Comparison of ENCODE assay signal across 8 mouse cellular contexts in the genomic region with DNA sequence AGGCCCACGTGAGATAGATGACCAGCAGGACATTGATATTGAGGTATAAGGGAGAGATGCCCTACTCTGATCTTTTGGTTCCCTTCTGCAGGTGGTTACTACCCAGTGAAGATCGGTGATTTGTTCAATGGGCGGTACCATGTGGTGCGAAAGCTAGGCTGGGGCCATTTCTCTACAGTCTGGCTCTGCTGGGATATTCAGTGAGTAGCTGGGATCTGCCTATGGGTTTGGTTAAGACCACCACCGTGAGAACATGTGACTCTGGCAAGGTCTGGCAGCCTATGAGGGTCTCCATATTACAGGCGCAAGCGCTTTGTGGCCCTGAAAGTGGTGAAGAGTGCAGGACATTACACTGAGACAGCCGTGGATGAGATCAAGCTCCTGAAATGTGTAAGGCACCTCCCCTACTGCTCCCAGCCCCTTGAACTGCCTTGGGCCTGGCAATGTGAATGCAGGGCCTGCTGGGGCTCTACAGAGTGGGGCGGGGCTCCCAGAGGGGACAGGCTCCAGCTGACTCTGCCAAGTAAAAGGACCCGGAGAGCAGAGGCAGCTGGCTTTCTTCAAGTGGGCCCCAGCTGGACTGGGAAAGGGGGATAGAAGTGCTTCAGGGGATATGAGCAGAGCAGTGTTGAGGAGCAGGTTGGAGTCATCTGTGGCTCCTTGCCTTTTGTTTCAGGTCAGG. TPM values are rescaled to one million over a fixed set of nuclear protein-coding genes. Genes with fewer than 3 reads are reported as not detected.
DNase-seq lines count a peak whose midpoint lies in the region; ATAC-seq lines count a peak whose summit lies in the region.

No protein-coding gene starts in this region.

- H3K9ac ChIP-seq in limb, embryonic 12.5 days (replicated peaks) = no peak overlapping the region
- H3K9ac ChIP-seq in heart, embryonic 13.5 days = peak overlapping the region; percentile 80
- no peak overlapping the region for H3K9ac ChIP-seq in neural tube, embryonic 14.5 days (replicated peaks; ENCODE audit: low read depth, low read length)

- H3K27ac ChIP-seq in limb, embryonic 12.5 days = 0 out of 2 replicates have a peak overlapping the region, but pooled peaks have one; percentile 2
- H3K27ac ChIP-seq in limb, embryonic 10.5 days = no peak overlapping the region
- peak overlapping the region; percentile 95 for H3K27ac ChIP-seq in heart, embryonic 13.5 days (replicated peaks)
- H3K27ac ChIP-seq in neural tube, embryonic 14.5 days (ENCODE audit: low read depth, low read length) = no peak overlapping the region

- no peak for DNase-seq in limb, embryonic 10.5 days (ENCODE audit: low spot score)
- peak; percentile 70 for DNase-seq in kidney, postnatal 10 days
- no peak for DNase-seq in cerebellum, adult 18-20 months
- no peak for DNase-seq in cerebellum, postnatal 36 days
- DNase-seq in adrenal gland, postnatal 10 days = no peak

- H3K4me2 ChIP-seq in limb, embryonic 12.5 days = no peak overlapping the region
- H3K4me2 ChIP-seq in heart, embryonic 13.5 days = peak overlapping the region; percentile 65
- H3K4me2 ChIP-seq in neural tube, embryonic 14.5 days (ENCODE audit: low read depth, low read length) = no peak overlapping the region

- no peaks in the 10 kb centered on the region for H3K9me3 ChIP-seq in limb, embryonic 12.5 days
- no peaks in the 10 kb centered on the region for H3K9me3 ChIP-seq in limb, embryonic 10.5 days (replicated peaks)
- no peaks in the 10 kb centered on the region for H3K9me3 ChIP-seq in heart, embryonic 13.5 days
- no peaks in the 10 kb centered on the region for H3K9me3 ChIP-seq in neural tube, embryonic 14.5 days (ENCODE audit: control insufficient read depth, low read length)

- ATAC-seq in limb, embryonic 12.5 days (ENCODE audit: insufficient number of reproducible peaks, insufficient read depth, low FRiP score, low TSS enrichment, low read depth) = no peak
- peak; percentile 20; the same call in 1 of the 2 replicates for ATAC-seq in heart, embryonic 13.5 days (ENCODE audit: extremely low read depth, insufficient number of reproducible peaks, low FRiP score, low TSS enrichment)
- peak; percentile 66 for ATAC-seq in neural tube, embryonic 14.5 days (ENCODE audit: low read depth)

- peaks cover 11% of the 10 kb centered on the region for H3K27me3 ChIP-seq in limb, embryonic 12.5 days
- H3K27me3 ChIP-seq in limb, embryonic 10.5 days (ENCODE audit: low read depth, poor library complexity, severe bottlenecking) = peaks cover 89% of the 10 kb centered on the region
- H3K27me3 ChIP-seq in heart, embryonic 13.5 days (replicated peaks) = 0 out of 2 replicates have a peak, but pooled peaks cover 5% of the 10 kb centered on the region
- no peaks in the 10 kb centered on the region for H3K27me3 ChIP-seq in neural tube, embryonic 14.5 days (ENCODE audit: control insufficient read depth, insufficient read depth, low read length)

- WGBS in limb, embryonic 12.5 days = 67% methylated on average over 10 of the region's 10 CpGs
- WGBS in limb, embryonic 10.5 days = 74% methylated on average over 10 of the region's 10 CpGs
- 51% methylated on average over 10 of the region's 10 CpGs for WGBS in heart, embryonic 13.5 days
- 63% methylated on average over 10 of the region's 10 CpGs for whole genome bisulfite sequencing in neural tube, embryonic 14.5 days

- H3K36me3 ChIP-seq in limb, embryonic 12.5 days = peaks cover 32% of the 10 kb centered on the region
- H3K36me3 ChIP-seq in limb, embryonic 10.5 days = peaks cover 40% of the 10 kb centered on the region
- peaks cover 42% of the 10 kb centered on the region for H3K36me3 ChIP-seq in heart, embryonic 13.5 days
- peaks cover 9% of the 10 kb centered on the region; the same call in 1 of the 2 replicates for H3K36me3 ChIP-seq in neural tube, embryonic 14.5 days (ENCODE audit: control insufficient read depth, insufficient read depth, low read length)

- H3K4me3 ChIP-seq in limb, embryonic 12.5 days (replicated peaks) = no peak overlapping the region
- no peak overlapping the region for H3K4me3 ChIP-seq in limb, embryonic 10.5 days
- H3K4me3 ChIP-seq in heart, embryonic 13.5 days = peak overlapping the region; percentile 47
- H3K4me3 ChIP-seq in neural tube, embryonic 14.5 days (ENCODE audit: low read depth, low read length) = no peak overlapping the region

- H3K4me1 ChIP-seq in limb, embryonic 12.5 days (replicated peaks) = no peaks in the 10 kb centered on the region
- H3K4me1 ChIP-seq in limb, embryonic 10.5 days = peaks cover 6% of the 10 kb centered on the region; the same call in 1 of the 2 replicates
- peaks cover 17% of the 10 kb centered on the region; the same call in 1 of the 2 replicates for H3K4me1 ChIP-seq in heart, embryonic 13.5 days
- no peaks in the 10 kb centered on the region for H3K4me1 ChIP-seq in neural tube, embryonic 14.5 days (ENCODE audit: control insufficient read depth, insufficient read depth, low read length)

RNA-seq across cellular contexts. Expression of a gene that starts 0.7 kb away (rescaled TPM):
- polyA plus RNA-seq in limb, embryonic 12.5 days (2016; fragmentation: Nextera tagmentation; extraction: Ambion mirVana) = 9.6 and 12.9 TPM in 2 replicates
- 1.1 and 1.6 TPM in 2 replicates for polyA plus RNA-seq in limb, embryonic 10.5 days (2016; fragmentation: Nextera tagmentation; extraction: Ambion mirVana)
- polyA plus RNA-seq in heart, embryonic 13.5 days (2015; fragmentation: Nextera tagmentation; extraction: Ambion mirVana) = 76.2 and 85.8 TPM in 2 replicates
- 1.2 and 2.4 TPM in 2 replicates for polyA plus RNA-seq in neural tube, embryonic 14.5 days (2014; fragmentation: Nextera tagmentation; extraction: Ambion mirVana)
- total RNA-seq in adrenal gland, postnatal 10 days (2021) = 1 to 10 TPM; 2.7 to 7.8 TPM

RNA-seq across cellular contexts. Expression of a gene that starts 11.8 kb away (rescaled TPM):
- 168 and 172 TPM in 2 replicates for polyA plus RNA-seq in limb, embryonic 12.5 days (2016; fragmentation: Nextera tagmentation; extraction: Ambion mirVana)
- polyA plus RNA-seq in limb, embryonic 10.5 days (2016; fragmentation: Nextera tagmentation; extraction: Ambion mirVana) = 178 and 190 TPM in 2 replicates
- 344 and 399 TPM in 2 replicates for polyA plus RNA-seq in heart, embryonic 13.5 days (2015; fragmentation: Nextera tagmentation; extraction: Ambion mirVana)
- 264 and 309 TPM in 2 replicates for polyA plus RNA-seq in neural tube, embryonic 14.5 days (2014; fragmentation: Nextera tagmentation; extraction: Ambion mirVana)
- 100 to 1,000 TPM; 681 to 708 TPM for total RNA-seq in adrenal gland, postnatal 10 days (2021)

RNA-seq across cellular contexts. Expression of a gene that starts 11.9 kb away (rescaled TPM):
- polyA plus RNA-seq in limb, embryonic 12.5 days (2016; fragmentation: Nextera tagmentation; extraction: Ambion mirVana) = 136 and 142 TPM in 2 replicates
- polyA plus RNA-seq in limb, embryonic 10.5 days (2016; fragmentation: Nextera tagmentation; extraction: Ambion mirVana) = 111 and 116 TPM in 2 replicates
- 151 and 163 TPM in 2 replicates for polyA plus RNA-seq in heart, embryonic 13.5 days (2015; fragmentation: Nextera tagmentation; extraction: Ambion mirVana)
- 169 and 171 TPM in 2 replicates for polyA plus RNA-seq in neural tube, embryonic 14.5 days (2014; fragmentation: Nextera tagmentation; extraction: Ambion mirVana)
- total RNA-seq in adrenal gland, postnatal 10 days (2021) = 100 to 1,000 TPM; 166 to 177 TPM

RNA-seq across cellular contexts. Expression of a gene that starts 18.1 kb away (rescaled TPM):
- polyA plus RNA-seq in limb, embryonic 12.5 days (2016; fragmentation: Nextera tagmentation; extraction: Ambion mirVana) = 0.21 and 0.22 TPM in 2 replicates
- polyA plus RNA-seq in limb, embryonic 10.5 days (2016; fragmentation: Nextera tagmentation; extraction: Ambion mirVana) = 0.04 TPM in 1 of 2 replicates, not detected in the other
- polyA plus RNA-seq in heart, embryonic 13.5 days (2015; fragmentation: Nextera tagmentation; extraction: Ambion mirVana) = 0.46 and 0.51 TPM in 2 replicates
- polyA plus RNA-seq in neural tube, embryonic 14.5 days (2014; fragmentation: Nextera tagmentation; extraction: Ambion mirVana) = 0.07 and 0.73 TPM in 2 replicates
- total RNA-seq in adrenal gland, postnatal 10 days (2021) = 1 to 10 TPM in 1 of 2 experiments, under 1 TPM in 1; 0.99 to 1.2 TPM

RNA-seq across cellular contexts. Expression of a gene that starts 49.8 kb away (rescaled TPM):
- 0.87 and 1.4 TPM in 2 replicates for polyA plus RNA-seq in limb, embryonic 12.5 days (2016; fragmentation: Nextera tagmentation; extraction: Ambion mirVana)
- polyA plus RNA-seq in limb, embryonic 10.5 days (2016; fragmentation: Nextera tagmentation; extraction: Ambion mirVana) = 0.40 and 0.61 TPM in 2 replicates
- 0.27 and 0.34 TPM in 2 replicates for polyA plus RNA-seq in heart, embryonic 13.5 days (2015; fragmentation: Nextera tagmentation; extraction: Ambion mirVana)
- polyA plus RNA-seq in neural tube, embryonic 14.5 days (2014; fragmentation: Nextera tagmentation; extraction: Ambion mirVana) = 5.4 and 6.5 TPM in 2 replicates
- 1 to 10 TPM; 5.1 to 5.9 TPM for total RNA-seq in adrenal gland, postnatal 10 days (2021)

Comparison
In these comparisons a context has a peak if more than half of its experiments do, and no peak if none do; other contexts are left out.
1. H3K27ac ChIP-seq: peak in limb, embryonic 12.5 days (single experiment) and heart, embryonic 13.5 days (single experiment); none in limb, embryonic 10.5 days (single experiment) and neural tube, embryonic 14.5 days (single experiment).